Mouse (Mus musculus): ENCODE measurements around the gene Krtap19-3. TPM values are rescaled to one million over a fixed set of nuclear protein-coding genes. Genes with fewer than 3 reads are reported as not detected.

Gene Krtap19-3
- polyA plus RNA-seq, 1 experiment from 2014 or later: not detected

DNA sequence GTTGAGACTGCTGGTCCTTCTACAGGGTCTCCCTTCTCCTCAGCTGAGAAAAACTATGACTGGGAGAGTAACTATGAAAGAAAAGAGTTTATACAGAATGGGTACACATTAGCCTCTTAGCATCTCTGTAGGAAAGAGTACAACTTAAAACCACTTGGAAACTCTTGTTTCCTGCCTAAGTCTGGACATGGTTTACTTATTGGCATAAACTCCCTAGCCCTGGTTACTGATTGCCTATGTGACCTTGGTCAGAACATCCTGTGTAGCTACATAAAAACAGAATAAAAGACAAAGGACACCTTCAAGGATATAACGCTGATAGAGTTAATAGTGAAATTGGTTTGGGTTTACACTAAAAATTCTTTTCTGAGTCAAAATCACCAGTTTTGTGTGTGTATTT lies 30.5 kb downstream of the Krtap19-3 start:
- H3K36me3 ChIP-seq (ENCODE audit: control insufficient read depth, insufficient read depth, low read length): no peaks in the 10 kb centered on the region
- H3K4me1 ChIP-seq (replicated peaks; ENCODE audit: control insufficient read depth, insufficient read depth, low read length): no peaks in the 10 kb centered on the region
- no peak overlapping the region for H3K27ac ChIP-seq (ENCODE audit: low read depth, low read length)
- H3K4me2 ChIP-seq (ENCODE audit: low read depth, low read length, severe bottlenecking): no peak overlapping the region
- WGBS: 100% methylated on average over 1 of the region's 1 CpGs
- H3K9me3 ChIP-seq (ENCODE audit: control insufficient read depth, low read length): no peaks in the 10 kb centered on the region
- no peak overlapping the region for H3K4me3 ChIP-seq (ENCODE audit: low read depth, low read length)
- no peaks in the 10 kb centered on the region for H3K27me3 ChIP-seq (ENCODE audit: control insufficient read depth, insufficient read depth, low read length)
- H3K9ac ChIP-seq (ENCODE audit: low read length): no peak overlapping the region
- DNase-seq (ENCODE audit: low spot score) (no peak), ATAC-seq (replicated peaks; ENCODE audit: low FRiP score) (no peak)

Other genes with a start within 250 kb of the Krtap19-3 start
- gene Krtap26-1, start 230.2 kb downstream of the Krtap19-3 start, polyA plus RNA-seq (2014; fragmentation: Nextera tagmentation; extraction: Ambion mirVana): not detected in 2 replicates
- gene Krtap27-1, start 206.4 kb downstream of the Krtap19-3 start, polyA plus RNA-seq (2014; fragmentation: Nextera tagmentation; extraction: Ambion mirVana): not detected in 2 replicates
- not detected in 2 replicates for gene 2310061N02Rik, start 170.1 kb downstream of the Krtap19-3 start, polyA plus RNA-seq (2014; fragmentation: Nextera tagmentation; extraction: Ambion mirVana)
- not detected in 2 replicates for gene Krtap13-1, start 149.2 kb downstream of the Krtap19-3 start, polyA plus RNA-seq (2014; fragmentation: Nextera tagmentation; extraction: Ambion mirVana)
- not detected in 2 replicates for gene Krtap13, start 126.4 kb downstream of the Krtap19-3 start, polyA plus RNA-seq (2014; fragmentation: Nextera tagmentation; extraction: Ambion mirVana)
- gene 2310034C09Rik, start 119.2 kb downstream of the Krtap19-3 start, polyA plus RNA-seq (2014; fragmentation: Nextera tagmentation; extraction: Ambion mirVana): not detected in 2 replicates
- gene 2310057N15Rik, start 103.8 kb downstream of the Krtap19-3 start, polyA plus RNA-seq (2014; fragmentation: Nextera tagmentation; extraction: Ambion mirVana): not detected in 2 replicates
- gene Gm5965, start 100.1 kb downstream of the Krtap19-3 start, polyA plus RNA-seq (2014; fragmentation: Nextera tagmentation; extraction: Ambion mirVana): not detected in 2 replicates
- not detected in 2 replicates for gene Gm20741, start 65.8 kb downstream of the Krtap19-3 start, polyA plus RNA-seq (2014; fragmentation: Nextera tagmentation; extraction: Ambion mirVana)
- not detected in 2 replicates for gene Krtap15, start 57.8 kb downstream of the Krtap19-3 start, polyA plus RNA-seq (2014; fragmentation: Nextera tagmentation; extraction: Ambion mirVana)
- gene Krtap14, start 51.9 kb downstream of the Krtap19-3 start, polyA plus RNA-seq (2014; fragmentation: Nextera tagmentation; extraction: Ambion mirVana): not detected in 2 replicates
- gene Krtap19-1, start 8.6 kb downstream of the Krtap19-3 start, polyA plus RNA-seq (2014; fragmentation: Nextera tagmentation; extraction: Ambion mirVana): not detected in 2 replicates
- not detected in 2 replicates for gene Krtap19-2, start 3.8 kb downstream of the Krtap19-3 start, polyA plus RNA-seq (2014; fragmentation: Nextera tagmentation; extraction: Ambion mirVana)
- not detected in 2 replicates for gene Krtap19-4, start 7.1 kb upstream of the Krtap19-3 start, polyA plus RNA-seq (2014; fragmentation: Nextera tagmentation; extraction: Ambion mirVana)
- not detected in 2 replicates for gene Krtap19-5, start 18.4 kb upstream of the Krtap19-3 start, polyA plus RNA-seq (2014; fragmentation: Nextera tagmentation; extraction: Ambion mirVana)
- not detected in 2 replicates for gene Krtap19-9b, start 54.2 kb upstream of the Krtap19-3 start, polyA plus RNA-seq (2014; fragmentation: Nextera tagmentation; extraction: Ambion mirVana)
- gene Krtap16-3, start 84.8 kb upstream of the Krtap19-3 start, polyA plus RNA-seq (2014; fragmentation: Nextera tagmentation; extraction: Ambion mirVana): not detected in 2 replicates
- gene Krtap22-2, start 132.7 kb upstream of the Krtap19-3 start, polyA plus RNA-seq (2014; fragmentation: Nextera tagmentation; extraction: Ambion mirVana): not detected in 2 replicates
- not detected in 2 replicates for gene Gm10229, start 137.2 kb upstream of the Krtap19-3 start, polyA plus RNA-seq (2014; fragmentation: Nextera tagmentation; extraction: Ambion mirVana)
- not detected in 2 replicates for gene Krtap6-1, start 153.7 kb upstream of the Krtap19-3 start, polyA plus RNA-seq (2014; fragmentation: Nextera tagmentation; extraction: Ambion mirVana)
- gene Gm10228, start 163.4 kb upstream of the Krtap19-3 start, polyA plus RNA-seq (2014; fragmentation: Nextera tagmentation; extraction: Ambion mirVana): not detected in 2 replicates
- not detected in 2 replicates for gene Krtap6-5, start 169.8 kb upstream of the Krtap19-3 start, polyA plus RNA-seq (2014; fragmentation: Nextera tagmentation; extraction: Ambion mirVana)
- gene 1110025L11Rik, start 186.0 kb upstream of the Krtap19-3 start, polyA plus RNA-seq (2014; fragmentation: Nextera tagmentation; extraction: Ambion mirVana): not detected in 2 replicates
- not detected in 2 replicates for gene Krtap6-3, start 206.0 kb upstream of the Krtap19-3 start, polyA plus RNA-seq (2014; fragmentation: Nextera tagmentation; extraction: Ambion mirVana)

Data from forebrain, embryonic 11.5 days (tissue).